Mouse (Mus musculus): Measurements from ENCODE around the gene Bet1l. TPM values are rescaled to one million over a fixed set of nuclear protein-coding genes. Genes with fewer than 3 reads are reported as not detected.
A peak's percentile ranks its signal among the peaks of the same experiment; 100 is the strongest.

The Bet1l gene
- 11.7 and 18.1 TPM in 2 replicates for polyA plus RNA-seq (2011; ENCODE audit: insufficient read depth, insufficient read length, low replicate concordance, missing spikeins)

- peak within 1 kb of the TSS; percentile 88 for H3K27ac ChIP-seq (ENCODE audit: control insufficient read depth, insufficient read depth, low read depth, low read length, poor library complexity)
- 12% methylated on average over 40 of the region's 40 CpGs for WGBS
- H3K4me1 ChIP-seq (ENCODE audit: control insufficient read depth, insufficient read depth, low read length) = peaks cover 6% of the 10 kb centered on the region; the same call in 1 of the 2 replicates
- TF ChIP-seq POLR2A (IDR thresholded peaks at IDR 0.05; ENCODE audit: borderline replicate concordance, control insufficient read depth, low read depth, low read length) = no peak
- TF ChIP-seq CTCF (IDR thresholded peaks at IDR 0.05; ENCODE audit: control insufficient read depth, insufficient read depth, low read length) = no peak
- H3K4me3 ChIP-seq (replicated peaks; ENCODE audit: control insufficient read depth, low read depth, low read length) = peak within 1 kb of the TSS; percentile 82
Observed at GRCm38 (mm10) chr7:140857550-140858505, at the start of gene Bet1l. Gene Bet1l (minus strand): TSS chr7:140857577.

- TF ChIP-seq CTCF (IDR thresholded peaks at IDR 0.05; ENCODE audit: control insufficient read depth, insufficient read depth, low read length) = no peak
- TF ChIP-seq POLR2A (IDR thresholded peaks at IDR 0.05; ENCODE audit: borderline replicate concordance, control insufficient read depth, low read depth, low read length) = no peak
- Histone ChIP-seq H3K27ac (ENCODE audit: control insufficient read depth, insufficient read depth, low read depth, low read length, poor library complexity) (no peak overlapping the region), H3K4me3 (replicated peaks; ENCODE audit: control insufficient read depth, low read depth, low read length) (no peak overlapping the region), H3K4me1 (ENCODE audit: control insufficient read depth, insufficient read depth, low read length) (no peaks in the 10 kb centered on the region)
- 82% methylated on average over 13 of the region's 13 CpGs for whole genome bisulfite sequencing
Observed at GRCm38 (mm10) chr7:140907131-140907530, 49.8 kb upstream of the Bet1l start.

GRCm38 (mm10) chr7:140905642-140906081 is 48.3 kb upstream of the Bet1l start:
- 62% methylated on average over 2 of the region's 2 CpGs for WGBS

GRCm38 (mm10) chr7:140903212-140903611 is 45.8 kb upstream of the Bet1l start:
- TF ChIP-seq POLR2A (IDR thresholded peaks at IDR 0.05; ENCODE audit: borderline replicate concordance, control insufficient read depth, low read depth, low read length) (no peak), CTCF (IDR thresholded peaks at IDR 0.05; ENCODE audit: control insufficient read depth, insufficient read depth, low read length) (peak; percentile 93)
- no peaks in the 10 kb centered on the region for H3K4me1 ChIP-seq (ENCODE audit: control insufficient read depth, insufficient read depth, low read length)
- no peak overlapping the region for H3K4me3 ChIP-seq (replicated peaks; ENCODE audit: control insufficient read depth, low read depth, low read length)
- 24% methylated on average over 13 of the region's 13 CpGs for WGBS
- no peak overlapping the region for H3K27ac ChIP-seq (ENCODE audit: control insufficient read depth, insufficient read depth, low read depth, low read length, poor library complexity)

More at GRCm38 (mm10) chr7:140905642-140906081, 48.3 kb upstream of the Bet1l start:
- Histone ChIP-seq H3K27ac (ENCODE audit: control insufficient read depth, insufficient read depth, low read depth, low read length, poor library complexity) (no peak overlapping the region), H3K4me3 (replicated peaks; ENCODE audit: control insufficient read depth, low read depth, low read length) (no peak overlapping the region), H3K4me1 (ENCODE audit: control insufficient read depth, insufficient read depth, low read length) (no peaks in the 10 kb centered on the region)
- TF ChIP-seq CTCF (IDR thresholded peaks at IDR 0.05; ENCODE audit: control insufficient read depth, insufficient read depth, low read length) (no peak), POLR2A (IDR thresholded peaks at IDR 0.05; ENCODE audit: borderline replicate concordance, control insufficient read depth, low read depth, low read length) (no peak)

- TF ChIP-seq POLR2A (IDR thresholded peaks at IDR 0.05; ENCODE audit: borderline replicate concordance, control insufficient read depth, low read depth, low read length) = no peak
- TF ChIP-seq CTCF (IDR thresholded peaks at IDR 0.05; ENCODE audit: control insufficient read depth, insufficient read depth, low read length) = no peak
- Histone ChIP-seq H3K4me1 (ENCODE audit: control insufficient read depth, insufficient read depth, low read length) (no peaks in the 10 kb centered on the region), H3K27ac (ENCODE audit: control insufficient read depth, insufficient read depth, low read depth, low read length, poor library complexity) (no peak overlapping the region), H3K4me3 (replicated peaks; ENCODE audit: control insufficient read depth, low read depth, low read length) (no peak overlapping the region)
- 83% methylated on average over 15 of the region's 15 CpGs for WGBS
Observed at GRCm38 (mm10) chr7:140902036-140902875, 44.9 kb upstream of the Bet1l start.

- no peaks in the 10 kb centered on the region for H3K4me1 ChIP-seq (ENCODE audit: control insufficient read depth, insufficient read depth, low read length)
- 81% methylated on average over 10 of the region's 10 CpGs for WGBS
- TF ChIP-seq POLR2A (IDR thresholded peaks at IDR 0.05; ENCODE audit: borderline replicate concordance, control insufficient read depth, low read depth, low read length) (no peak), CTCF (IDR thresholded peaks at IDR 0.05; ENCODE audit: control insufficient read depth, insufficient read depth, low read length) (no peak)
- no peak within 1 kb of the TSS for H3K4me3 ChIP-seq (replicated peaks; ENCODE audit: control insufficient read depth, low read depth, low read length)
- H3K27ac ChIP-seq (ENCODE audit: control insufficient read depth, insufficient read depth, low read depth, low read length, poor library complexity) = no peak within 1 kb of the TSS
Observed at GRCm38 (mm10) chr7:140900220-140900619, 42.8 kb upstream of the Bet1l start, which contains the start of gene Cox8b. Gene Cox8b (minus strand): TSS chr7:140900446.

GRCm38 (mm10) chr7:140899121-140899520 is 41.7 kb upstream of the Bet1l start:
- H3K4me3 ChIP-seq (replicated peaks; ENCODE audit: control insufficient read depth, low read depth, low read length) = no peak overlapping the region
- TF ChIP-seq POLR2A (IDR thresholded peaks at IDR 0.05; ENCODE audit: borderline replicate concordance, control insufficient read depth, low read depth, low read length) (no peak), CTCF (IDR thresholded peaks at IDR 0.05; ENCODE audit: control insufficient read depth, insufficient read depth, low read length) (no peak)
- 86% methylated on average over 3 of the region's 3 CpGs for whole genome bisulfite sequencing

More at GRCm38 (mm10) chr7:140899121-140899520, 41.7 kb upstream of the Bet1l start:
- H3K4me1 ChIP-seq (ENCODE audit: control insufficient read depth, insufficient read depth, low read length) = no peaks in the 10 kb centered on the region
- H3K27ac ChIP-seq (ENCODE audit: control insufficient read depth, insufficient read depth, low read depth, low read length, poor library complexity) = no peak overlapping the region

Measured in bone marrow, adult 2 months (tissue).